Mouse (Mus musculus): ENCODE measurements around the gene Zer1.
"Not testable (repeated sequence)": the region's sequence is repeated elsewhere in the genome, so short reads cannot be mapped to it uniquely, and the experiment has no call there.

Zer1 gene

DNA sequence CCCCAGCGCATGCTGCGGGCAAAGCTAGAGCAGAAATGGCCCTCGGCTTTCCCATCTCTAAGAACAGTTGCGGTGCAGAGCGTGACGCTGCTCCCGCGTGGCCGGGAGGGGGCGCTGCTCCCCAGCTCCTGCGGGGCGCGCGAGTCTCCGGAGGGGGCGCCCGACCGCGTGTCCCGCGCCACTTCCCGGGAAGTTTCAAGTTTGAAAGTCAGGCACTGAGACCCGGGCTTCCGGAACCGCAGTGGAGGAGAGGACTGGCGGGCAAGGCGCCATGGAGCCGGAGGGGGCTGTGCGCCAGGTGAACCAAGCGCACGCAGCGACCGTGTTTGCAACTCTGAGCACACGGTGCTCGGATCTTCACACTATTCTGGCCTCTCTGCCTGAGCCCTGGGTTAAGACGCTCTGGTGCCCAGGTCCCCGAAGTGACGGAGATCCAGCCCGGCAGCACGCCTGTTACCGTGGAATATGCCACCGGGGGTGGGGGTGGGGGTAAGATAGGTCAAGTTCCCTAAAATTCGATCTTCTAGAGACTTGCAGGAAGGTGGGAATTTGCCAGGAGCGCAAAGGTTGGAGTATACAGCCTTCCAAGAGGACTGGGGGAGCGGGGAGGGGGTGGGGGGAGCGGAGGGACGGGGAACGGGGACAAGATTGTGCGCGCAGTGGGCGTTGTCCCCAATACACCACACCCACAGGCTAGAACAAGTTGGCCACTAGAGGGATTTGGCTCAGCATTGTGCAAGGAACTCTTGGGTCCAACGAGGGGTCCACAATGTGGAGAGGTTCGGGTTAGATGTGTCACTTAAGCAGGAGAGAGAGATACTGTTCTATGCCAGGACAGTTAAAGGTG lies 46.7 kb downstream of the Zer1 start, which contains the start of gene Pkn3:
Pkn3 (plus strand) TSS at position 183 of the 847 bp plus-strand sequence.
- peak; percentile 89 for DNase-seq (ENCODE audit: low spot score)

DNA sequence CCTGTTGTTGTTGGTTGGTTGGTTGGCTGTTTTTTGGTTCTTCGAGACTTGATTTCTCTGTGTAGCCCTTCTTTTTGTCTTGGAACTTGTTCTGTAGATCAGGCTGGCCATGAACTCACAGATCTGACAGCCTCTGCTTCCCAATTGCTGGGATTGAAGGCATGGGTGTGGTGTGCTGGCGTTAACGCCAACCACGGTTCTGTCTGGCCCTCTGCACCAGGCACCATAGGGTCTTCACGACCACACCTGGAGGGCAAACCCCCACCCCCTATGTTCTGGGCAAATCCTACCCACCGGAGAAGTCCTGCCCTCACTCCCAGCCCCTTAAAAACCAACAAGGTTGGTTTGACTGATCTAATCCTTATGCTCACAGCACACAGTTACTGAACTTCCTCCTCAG lies 47.4 kb downstream of the Zer1 start:
- no peak for DNase-seq (ENCODE audit: low spot score)

GRCm38 (mm10) chr2:30076439-30076838 lies 47.9 kb downstream of the Zer1 start:
- DNase-seq (ENCODE audit: low spot score): no peak

DNA sequence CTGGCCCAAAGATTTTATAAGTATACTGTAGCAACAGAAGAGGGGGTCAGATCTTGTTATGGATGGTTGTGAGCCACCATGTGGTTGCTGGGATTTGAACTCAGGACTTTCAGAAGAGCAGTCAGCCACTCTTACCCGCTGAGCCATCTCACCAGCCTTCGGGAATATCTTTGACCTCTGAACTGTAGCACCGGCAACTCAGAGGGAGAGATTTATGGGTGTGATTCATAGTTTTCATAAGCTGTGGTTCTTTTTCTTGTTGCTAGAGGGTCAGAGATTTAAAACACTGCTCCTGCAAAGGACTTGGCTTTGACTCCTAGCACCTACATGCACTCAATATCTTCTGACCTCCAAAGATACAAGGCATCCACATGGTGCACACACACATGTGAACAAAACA lies 48.8 kb downstream of the Zer1 start:
- no peak for DNase-seq (ENCODE audit: low spot score)

DNA sequence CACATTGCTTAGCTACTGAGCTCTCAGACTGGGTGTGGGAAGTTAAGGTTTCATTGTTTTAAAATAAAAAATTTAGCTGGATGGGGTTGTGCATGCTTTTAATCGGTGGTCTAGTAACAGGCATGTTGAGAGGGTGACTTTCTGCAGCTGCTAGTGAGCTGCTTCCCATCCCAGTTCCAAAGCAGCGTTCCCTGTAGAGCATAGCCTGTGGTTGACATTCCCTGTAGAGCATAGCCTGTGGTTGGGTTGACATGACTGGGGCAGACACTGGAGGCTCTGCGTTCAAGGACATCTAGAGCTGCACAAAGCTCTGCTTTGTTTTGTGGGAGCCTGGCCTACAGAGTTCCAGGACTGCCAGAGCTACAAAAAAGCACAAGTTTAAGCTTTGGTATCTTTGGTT lies 51.1 kb downstream of the Zer1 start:
- no peak for DNase-seq (ENCODE audit: low spot score)

GRCm38 (mm10) chr2:30072875-30073274 lies 51.5 kb downstream of the Zer1 start:
- no peak for DNase-seq (ENCODE audit: low spot score)

GRCm38 (mm10) chr2:30067962-30068361 lies 56.4 kb downstream of the Zer1 start:
- DNase-seq (ENCODE audit: low spot score): no peak

- DNase-seq (ENCODE audit: low spot score): peak; percentile 57
Observed at GRCm38 (mm10) chr2:30067031-30067888, 57.1 kb downstream of the Zer1 start.

DNA sequence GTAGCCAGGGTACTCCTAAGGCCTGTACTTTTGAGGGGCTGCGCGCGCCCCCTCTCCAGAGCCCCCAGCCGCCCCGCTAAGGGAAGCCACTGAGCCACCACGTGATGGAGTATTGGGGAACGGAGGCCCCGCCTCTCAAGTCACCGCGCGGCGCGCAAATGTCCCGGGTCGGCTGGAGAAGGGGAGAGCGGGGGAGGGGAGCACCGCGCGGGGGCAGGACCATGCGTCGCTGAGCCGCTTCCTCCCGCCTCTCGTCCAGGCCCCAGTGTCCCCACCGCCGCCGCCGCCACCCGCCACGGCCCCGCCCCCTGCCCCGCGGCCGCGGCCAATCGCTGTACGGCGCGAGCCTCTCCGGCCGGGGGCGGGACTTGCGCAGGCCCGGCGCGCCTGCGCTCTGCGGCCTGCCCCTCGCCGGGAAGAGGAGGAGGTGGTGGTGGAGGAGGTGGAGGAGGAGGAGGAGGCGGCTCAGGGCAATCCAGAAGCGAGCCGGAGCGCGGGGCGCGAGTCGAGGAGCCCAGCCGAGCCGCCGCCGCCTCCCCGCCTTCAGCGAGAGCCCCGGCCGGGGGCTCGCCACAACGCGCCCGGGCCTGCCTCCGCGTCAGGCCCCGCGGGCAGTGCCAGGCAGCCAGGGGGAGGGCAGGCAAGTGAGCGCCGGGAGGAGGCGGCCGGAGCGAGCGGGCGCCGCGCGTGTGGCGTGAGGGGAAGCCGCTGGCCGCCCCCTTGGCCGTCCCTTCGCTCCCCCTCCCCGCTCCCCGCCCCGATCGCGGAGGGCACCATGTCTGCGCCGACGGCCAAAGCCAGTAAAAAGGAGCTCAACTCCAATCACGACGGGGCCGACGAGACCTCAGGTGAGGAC lies 58.1 kb downstream of the Zer1 start:
- DNase-seq (ENCODE audit: low spot score): peak; percentile 98

DNA sequence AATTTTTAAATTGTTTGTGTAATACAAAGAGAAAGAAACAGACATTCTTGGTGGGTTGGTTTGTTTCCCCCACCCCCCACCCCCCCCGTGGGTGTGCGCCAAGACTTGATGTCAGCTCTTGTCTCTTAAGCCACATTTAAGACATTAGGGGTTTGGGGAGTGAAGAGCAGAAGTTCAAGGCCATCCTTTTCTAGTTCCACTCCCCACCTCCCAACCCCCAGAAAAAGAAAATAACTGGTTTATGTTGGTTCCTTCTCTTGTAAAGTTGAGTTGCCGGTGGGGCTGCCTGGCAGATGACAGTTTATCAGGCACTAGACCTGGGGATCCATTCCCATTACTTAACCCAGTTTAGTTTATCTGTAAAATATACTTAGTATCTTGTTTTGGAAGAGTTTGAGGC lies 60.1 kb downstream of the Zer1 start:
- no peak for DNase-seq (ENCODE audit: low spot score)

- DNase-seq (ENCODE audit: low spot score): no peak
Observed at GRCm38 (mm10) chr2:30063791-30064190, 60.6 kb downstream of the Zer1 start.

DNA sequence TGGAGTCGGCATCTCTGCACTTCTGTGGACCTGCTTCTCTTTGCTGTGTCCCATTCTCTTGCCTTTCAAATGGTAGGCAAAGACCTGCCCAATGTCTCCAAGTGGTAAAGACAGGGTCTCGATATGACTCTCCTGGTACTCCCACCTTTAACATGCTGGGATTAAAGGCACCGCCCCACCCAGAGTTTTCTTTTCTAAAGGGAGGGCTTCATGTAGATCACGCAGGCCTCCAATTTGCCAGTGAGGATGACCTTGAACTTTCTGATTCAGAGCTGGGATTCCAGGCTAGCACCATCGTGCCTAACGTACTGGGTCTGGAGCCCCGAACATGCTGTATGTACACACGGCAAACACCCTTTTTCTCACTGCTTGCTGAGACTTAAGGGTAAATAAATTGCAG lies 61.1 kb downstream of the Zer1 start:
- DNase-seq (ENCODE audit: low spot score): peak; percentile 14

DNA sequence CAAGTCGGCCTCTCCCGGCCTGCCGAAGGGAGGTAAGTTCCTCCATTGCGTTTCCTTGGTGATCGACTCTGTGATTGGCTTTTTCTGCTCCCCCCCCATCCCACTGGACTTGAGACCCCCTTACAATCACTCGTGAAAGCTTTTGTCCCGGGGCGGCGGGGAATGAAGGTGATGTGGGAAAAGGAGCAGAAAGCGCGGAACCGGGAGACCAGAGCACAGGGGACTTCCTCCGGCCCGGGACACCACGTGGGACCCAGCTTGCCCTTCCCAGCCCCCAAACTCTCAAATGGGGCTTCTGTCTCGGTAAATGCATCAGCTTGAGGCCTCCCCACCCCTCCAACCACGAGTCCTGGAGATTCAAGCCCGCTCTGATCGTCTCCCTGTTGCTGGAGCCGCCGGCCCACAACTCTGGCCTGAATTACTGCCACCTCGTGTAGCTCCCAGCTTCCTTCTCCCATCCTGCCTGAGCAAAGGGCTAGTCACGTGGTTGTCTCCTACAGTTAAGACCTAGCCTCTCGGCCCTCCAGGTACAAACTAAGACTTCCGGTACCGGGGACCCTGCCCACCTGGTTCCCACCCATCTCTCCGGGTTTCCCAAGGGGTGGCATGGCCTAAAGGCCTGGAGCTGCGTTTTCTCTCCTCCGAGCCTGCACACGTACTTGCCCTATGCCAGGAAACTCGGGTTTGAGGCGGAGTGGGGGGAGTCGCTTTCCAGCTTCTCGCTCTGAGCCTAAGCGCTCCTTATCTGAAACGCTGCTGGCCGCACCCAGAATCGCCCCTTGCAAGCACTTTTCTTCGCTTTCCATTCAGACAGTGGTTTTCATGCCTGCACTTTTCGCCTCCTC lies 61.9 kb downstream of the Zer1 start:
- DNase-seq (ENCODE audit: low spot score): peak; percentile 66

- DNase-seq (ENCODE audit: low spot score): peak; percentile 65
Observed at GRCm38 (mm10) chr2:30061215-30062166, 62.9 kb downstream of the Zer1 start.

- DNase-seq (ENCODE audit: low spot score): no peak
Observed at GRCm38 (mm10) chr2:30058418-30058817, 66.0 kb downstream of the Zer1 start.

GRCm38 (mm10) chr2:30057223-30057904 lies 67.0 kb downstream of the Zer1 start, which contains the start of gene Set:
TSS of gene Set (plus strand) at chr2:30057378.
- peak; percentile 37 for DNase-seq (ENCODE audit: low spot score)

DNA sequence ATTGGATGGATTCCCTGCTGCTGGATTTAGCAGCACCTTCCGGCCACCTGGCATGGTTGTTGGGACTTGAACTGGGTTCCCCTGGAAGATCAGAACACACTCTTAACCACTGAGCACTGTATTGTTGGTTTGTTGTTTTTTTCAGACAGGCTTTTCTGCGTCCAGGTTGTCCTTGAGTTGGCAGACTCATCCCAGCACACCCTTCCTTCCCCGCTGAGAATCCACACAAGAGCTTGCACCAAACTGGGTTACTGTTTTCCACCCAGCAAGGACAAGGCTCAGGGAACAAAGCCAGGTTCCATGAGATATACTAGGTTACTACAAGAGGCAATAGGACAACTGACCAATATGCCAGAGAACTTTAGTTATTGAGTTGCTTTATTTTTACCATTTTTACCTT lies 67.6 kb downstream of the Zer1 start:
- DNase-seq (ENCODE audit: low spot score): no peak

GRCm38 (mm10) chr2:30055310-30055709 lies 69.1 kb downstream of the Zer1 start:
- not testable (repeated sequence) for DNase-seq (ENCODE audit: low spot score)

Data from ovary, postnatal 36 days (tissue).